Mouse (Mus musculus): ENCODE measurements around the gene Adh1.

DNA sequence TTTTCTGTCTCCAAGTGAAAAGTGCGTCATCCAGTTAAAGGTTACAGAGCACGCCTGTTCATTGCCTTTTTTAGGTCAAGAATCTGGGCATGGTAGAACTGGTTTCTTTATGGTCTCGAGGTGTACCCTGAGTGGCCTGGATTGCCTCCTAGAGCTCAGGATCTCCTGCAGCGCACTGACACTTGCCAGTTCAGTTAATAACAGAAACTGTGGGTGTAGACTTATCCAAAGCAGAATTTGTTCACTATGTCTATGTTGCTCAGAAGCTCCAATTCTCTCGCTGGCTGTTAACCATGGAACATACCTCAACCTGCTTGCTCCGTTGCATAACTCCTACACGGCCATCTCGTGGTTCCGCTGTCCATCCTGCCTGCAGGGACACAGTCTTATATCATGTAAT is 39.3 kb downstream of the Adh1 start:
- TF ChIP-seq CTCF (IDR thresholded peaks at IDR 0.05; ENCODE audit: low read depth), result no peak
- no peak for TF ChIP-seq EP300 (IDR thresholded peaks at IDR 0.05; ENCODE audit: low read depth)

Measured in liver, embryonic 14.5 days (tissue).